Mouse (Mus musculus): ENCODE results near the gene Marveld1. TPM values are rescaled to one million over a fixed set of nuclear protein-coding genes. Genes with fewer than 3 reads are reported as not detected.
A peak's percentile ranks its signal among the peaks of the same experiment; 100 is the strongest.

The Marveld1 gene
- 10 to 100 TPM; 30.3 to 31.2 TPM for total RNA-seq (2021)

- intact Hi-C loops (cut with DNase I) = loop anchor here (5.0 kb wide), 1 partner anchor 165 kb away; the partner anchor contains the start of genes Mms19 and Ubtd1
- DNase-seq = peak; percentile 86 to 88
Measured at GRCm38 (mm10) chr19:42147170-42147768, at the start of gene Marveld1. Marveld1 (plus strand) TSS chr19:42147400.

- no peak for DNase-seq
Measured at GRCm38 (mm10) chr19:42099406-42099805, 47.8 kb upstream of the Marveld1 start.

GRCm38 (mm10) chr19:42104681-42105080 is 42.5 kb upstream of the Marveld1 start:
- intact Hi-C loops (cut with DNase I) = no loop called here
- DNase-seq = no peak

More at GRCm38 (mm10) chr19:42099406-42099805, 47.8 kb upstream of the Marveld1 start:
- intact Hi-C loops (cut with DNase I) = no loop called here

GRCm38 (mm10) chr19:42115783-42116335 is 31.3 kb upstream of the Marveld1 start:
- no peak for DNase-seq
- intact Hi-C loops (cut with DNase I) = no loop called here

- intact Hi-C loops (cut with DNase I) = no loop called here
- DNase-seq = no peak
Measured at GRCm38 (mm10) chr19:42118142-42118541, 29.1 kb upstream of the Marveld1 start.

GRCm38 (mm10) chr19:42118596-42118995 is 28.6 kb upstream of the Marveld1 start:
- intact Hi-C loops (cut with DNase I) = no loop called here
- DNase-seq = no peak

- intact Hi-C loops (cut with DNase I) = no loop called here
Measured at GRCm38 (mm10) chr19:42120451-42120850, 26.7 kb upstream of the Marveld1 start.

GRCm38 (mm10) chr19:42124684-42125083 is 22.5 kb upstream of the Marveld1 start:
- intact Hi-C loops (cut with DNase I) = no loop called here
- DNase-seq = no peak

More at GRCm38 (mm10) chr19:42120451-42120850, 26.7 kb upstream of the Marveld1 start:
- no peak for DNase-seq

GRCm38 (mm10) chr19:42125501-42126218 is 21.5 kb upstream of the Marveld1 start:
- intact Hi-C loops (cut with DNase I) = no loop called here
- DNase-seq = no peak

GRCm38 (mm10) chr19:42126219-42126605 is 21.0 kb upstream of the Marveld1 start:
- no peak for DNase-seq
- intact Hi-C loops (cut with DNase I) = no loop called here

GRCm38 (mm10) chr19:42127024-42127423 is 20.2 kb upstream of the Marveld1 start:
- intact Hi-C loops (cut with DNase I) = no loop called here
- DNase-seq = no peak

GRCm38 (mm10) chr19:42128052-42128740 is 19.0 kb upstream of the Marveld1 start:
- no peak for DNase-seq
- intact Hi-C loops (cut with DNase I) = no loop called here

GRCm38 (mm10) chr19:42128787-42129508 is 18.3 kb upstream of the Marveld1 start, which contains the start of gene Avpi1:
Avpi1 (minus strand) TSS chr19:42129059.
- intact Hi-C loops (cut with DNase I) = no loop called here
- DNase-seq = peak; percentile 97 to 98

GRCm38 (mm10) chr19:42129509-42130293 is 17.5 kb upstream of the Marveld1 start:
- intact Hi-C loops (cut with DNase I) = no loop called here

GRCm38 (mm10) chr19:42130294-42130606 is 16.9 kb upstream of the Marveld1 start:
- intact Hi-C loops (cut with DNase I) = no loop called here

More at GRCm38 (mm10) chr19:42129509-42130293, 17.5 kb upstream of the Marveld1 start:
- DNase-seq = no peak

GRCm38 (mm10) chr19:42131101-42131500 is 16.1 kb upstream of the Marveld1 start:
- DNase-seq = peak in 1 of 2 experiments; percentile 11
- intact Hi-C loops (cut with DNase I) = no loop called here

More at GRCm38 (mm10) chr19:42130294-42130606, 16.9 kb upstream of the Marveld1 start:
- peak in 1 of 2 experiments; percentile 9 for DNase-seq

GRCm38 (mm10) chr19:42135070-42135469 is 12.1 kb upstream of the Marveld1 start:
- intact Hi-C loops (cut with DNase I) = no loop called here
- no peak for DNase-seq

GRCm38 (mm10) chr19:42136126-42136525 is 11.1 kb upstream of the Marveld1 start:
- DNase-seq = no peak
- intact Hi-C loops (cut with DNase I) = no loop called here

- no peak for DNase-seq
- intact Hi-C loops (cut with DNase I) = no loop called here
Measured at GRCm38 (mm10) chr19:42137167-42137672, 10.0 kb upstream of the Marveld1 start.

Data from heart, postnatal 10 days (tissue).